Mouse (Mus musculus): ENCODE measurements at regions not wholly inside any gene's neighbourhood (a gene's known extent, or its start where the extent isn't known, plus 50 kb on each side); places are given as distances from the start of the nearest gene placed in this dataset.

- ATAC-seq (replicated peaks in 1 of 2; ENCODE audit: insufficient read depth in 1 of 2, low FRiP score in 2 of 2, low TSS enrichment in 1 of 2, low read depth in 1 of 2, poor library complexity in 2 of 2, severe bottlenecking in 2 of 2) = no peak
These were observed 128.6 kb upstream of the Ncam1 start for GRCm38 (mm10) chr9:49927281-49927680.

GRCm38 (mm10) chr9:49925796-49926195 is 127.1 kb upstream of the Ncam1 start:
- ATAC-seq (replicated peaks in 1 of 2; ENCODE audit: insufficient read depth in 1 of 2, low FRiP score in 2 of 2, low TSS enrichment in 1 of 2, low read depth in 1 of 2, poor library complexity in 2 of 2, severe bottlenecking in 2 of 2) = no peak

- no peak for ATAC-seq (replicated peaks in 1 of 2; ENCODE audit: insufficient read depth in 1 of 2, low FRiP score in 2 of 2, low TSS enrichment in 1 of 2, low read depth in 1 of 2, poor library complexity in 2 of 2, severe bottlenecking in 2 of 2)
These were observed 125.3 kb upstream of the Ncam1 start for GRCm38 (mm10) chr9:49923981-49924501.

GRCm38 (mm10) chr9:49922770-49923169 is 124.0 kb upstream of the Ncam1 start:
- no peak for ATAC-seq (replicated peaks in 1 of 2; ENCODE audit: insufficient read depth in 1 of 2, low FRiP score in 2 of 2, low TSS enrichment in 1 of 2, low read depth in 1 of 2, poor library complexity in 2 of 2, severe bottlenecking in 2 of 2)

- ATAC-seq (replicated peaks in 1 of 2; ENCODE audit: insufficient read depth in 1 of 2, low FRiP score in 2 of 2, low TSS enrichment in 1 of 2, low read depth in 1 of 2, poor library complexity in 2 of 2, severe bottlenecking in 2 of 2) = no peak
These were observed 123.4 kb upstream of the Ncam1 start for GRCm38 (mm10) chr9:49922162-49922561.

GRCm38 (mm10) chr9:49921306-49921705 is 122.6 kb upstream of the Ncam1 start:
- ATAC-seq (replicated peaks in 1 of 2; ENCODE audit: insufficient read depth in 1 of 2, low FRiP score in 2 of 2, low TSS enrichment in 1 of 2, low read depth in 1 of 2, poor library complexity in 2 of 2, severe bottlenecking in 2 of 2) = no peak

- ATAC-seq (replicated peaks in 1 of 2; ENCODE audit: insufficient read depth in 1 of 2, low FRiP score in 2 of 2, low TSS enrichment in 1 of 2, low read depth in 1 of 2, poor library complexity in 2 of 2, severe bottlenecking in 2 of 2) = no peak
These were observed 116.5 kb upstream of the Ncam1 start for GRCm38 (mm10) chr9:49915046-49915719.

GRCm38 (mm10) chr9:49913677-49914076 is 115.0 kb upstream of the Ncam1 start:
- ATAC-seq (replicated peaks in 1 of 2; ENCODE audit: insufficient read depth in 1 of 2, low FRiP score in 2 of 2, low TSS enrichment in 1 of 2, low read depth in 1 of 2, poor library complexity in 2 of 2, severe bottlenecking in 2 of 2) = no peak

GRCm38 (mm10) chr9:49912306-49912705 is 113.6 kb upstream of the Ncam1 start:
- no peak for ATAC-seq (replicated peaks in 1 of 2; ENCODE audit: insufficient read depth in 1 of 2, low FRiP score in 2 of 2, low TSS enrichment in 1 of 2, low read depth in 1 of 2, poor library complexity in 2 of 2, severe bottlenecking in 2 of 2)

GRCm38 (mm10) chr9:49906306-49906705 is 107.6 kb upstream of the Ncam1 start:
- no peak for ATAC-seq (replicated peaks in 1 of 2; ENCODE audit: insufficient read depth in 1 of 2, low FRiP score in 2 of 2, low TSS enrichment in 1 of 2, low read depth in 1 of 2, poor library complexity in 2 of 2, severe bottlenecking in 2 of 2)

- no peak for ATAC-seq (replicated peaks in 1 of 2; ENCODE audit: insufficient read depth in 1 of 2, low FRiP score in 2 of 2, low TSS enrichment in 1 of 2, low read depth in 1 of 2, poor library complexity in 2 of 2, severe bottlenecking in 2 of 2)
These were observed 107.0 kb upstream of the Ncam1 start for GRCm38 (mm10) chr9:49905703-49906102.

GRCm38 (mm10) chr9:49898947-49899346 is 100.2 kb upstream of the Ncam1 start:
- ATAC-seq (replicated peaks in 1 of 2; ENCODE audit: insufficient read depth in 1 of 2, low FRiP score in 2 of 2, low TSS enrichment in 1 of 2, low read depth in 1 of 2, poor library complexity in 2 of 2, severe bottlenecking in 2 of 2) = no peak

GRCm38 (mm10) chr9:49884516-49885343 is 86.0 kb upstream of the Ncam1 start:
- ATAC-seq (replicated peaks in 1 of 2; ENCODE audit: insufficient read depth in 1 of 2, low FRiP score in 2 of 2, low TSS enrichment in 1 of 2, low read depth in 1 of 2, poor library complexity in 2 of 2, severe bottlenecking in 2 of 2) = no peak

- ATAC-seq (replicated peaks in 1 of 2; ENCODE audit: insufficient read depth in 1 of 2, low FRiP score in 2 of 2, low TSS enrichment in 1 of 2, low read depth in 1 of 2, poor library complexity in 2 of 2, severe bottlenecking in 2 of 2) = no peak
These were observed 80.8 kb upstream of the Ncam1 start for GRCm38 (mm10) chr9:49879361-49880128.

GRCm38 (mm10) chr9:49874881-49875280 is 76.2 kb upstream of the Ncam1 start:
- ATAC-seq (replicated peaks in 1 of 2; ENCODE audit: insufficient read depth in 1 of 2, low FRiP score in 2 of 2, low TSS enrichment in 1 of 2, low read depth in 1 of 2, poor library complexity in 2 of 2, severe bottlenecking in 2 of 2) = no peak

- ATAC-seq (replicated peaks in 1 of 2; ENCODE audit: insufficient read depth in 1 of 2, low FRiP score in 2 of 2, low TSS enrichment in 1 of 2, low read depth in 1 of 2, poor library complexity in 2 of 2, severe bottlenecking in 2 of 2) = no peak
These were observed 74.8 kb upstream of the Ncam1 start for GRCm38 (mm10) chr9:49873550-49873949.

GRCm38 (mm10) chr9:49851522-49851921 is 52.8 kb upstream of the Ncam1 start:
- ATAC-seq (replicated peaks in 1 of 2; ENCODE audit: insufficient read depth in 1 of 2, low FRiP score in 2 of 2, low TSS enrichment in 1 of 2, low read depth in 1 of 2, poor library complexity in 2 of 2, severe bottlenecking in 2 of 2) = no peak

- no peak for ATAC-seq (replicated peaks in 1 of 2; ENCODE audit: insufficient read depth in 1 of 2, low FRiP score in 2 of 2, low TSS enrichment in 1 of 2, low read depth in 1 of 2, poor library complexity in 2 of 2, severe bottlenecking in 2 of 2)
These were observed 50.7 kb upstream of the Ncam1 start for GRCm38 (mm10) chr9:49849442-49849841.

Data from hematopoietic stem cell, adult 5-6 weeks (primary cell).